Mouse (Mus musculus) left cerebral cortex, adult 2 months (tissue): ENCODE data around the gene Mindy4. TPM values are rescaled to one million over a fixed set of nuclear protein-coding genes. Genes with fewer than 3 reads are reported as not detected.

ENCODE experiments used
- DNase-seq, 2 experiments: peaks; one replicate each; pipeline ENCODE4 v3.0.0; 2021 to 2022; ENCODE audit warnings: low spot score in 2 of 2, mixed read lengths in 1 of 2; ENCODE audit errors: extremely low spot score in 1 of 2
- H3K27ac ChIP-seq: fragments of 200-600 bp; 2 replicates; pipeline ENCODE4 v1.8.1; 2022
- H3K4me3 ChIP-seq: fragments of 200-600 bp; 2 replicates; pipeline ENCODE4 v1.8.1; 2022
- CTCF ChIP-seq: fragments of 200-600 bp; IDR thresholded peaks from 2 replicates; pipeline ENCODE4 v1.8.1; 2022; ENCODE audit warnings: antibody characterized with exemption, mild to moderate bottlenecking, moderate library complexity
- intact Hi-C: fragments of 180-260 bp; cut with DNase I; formaldehyde crosslinking; loops from one replicate; pipeline ENCODE4 v1.15.1; 2025
- total RNA-seq, 2 experiments: library from RNA; stranded (reverse); gene quantifications; 2 replicates each; pipeline ENCODE4 v1.2.3; 2021

Gene Mindy4
- total RNA-seq, 2 experiments from 2014 or later: 10.2 to 11.0 TPM

DNA sequence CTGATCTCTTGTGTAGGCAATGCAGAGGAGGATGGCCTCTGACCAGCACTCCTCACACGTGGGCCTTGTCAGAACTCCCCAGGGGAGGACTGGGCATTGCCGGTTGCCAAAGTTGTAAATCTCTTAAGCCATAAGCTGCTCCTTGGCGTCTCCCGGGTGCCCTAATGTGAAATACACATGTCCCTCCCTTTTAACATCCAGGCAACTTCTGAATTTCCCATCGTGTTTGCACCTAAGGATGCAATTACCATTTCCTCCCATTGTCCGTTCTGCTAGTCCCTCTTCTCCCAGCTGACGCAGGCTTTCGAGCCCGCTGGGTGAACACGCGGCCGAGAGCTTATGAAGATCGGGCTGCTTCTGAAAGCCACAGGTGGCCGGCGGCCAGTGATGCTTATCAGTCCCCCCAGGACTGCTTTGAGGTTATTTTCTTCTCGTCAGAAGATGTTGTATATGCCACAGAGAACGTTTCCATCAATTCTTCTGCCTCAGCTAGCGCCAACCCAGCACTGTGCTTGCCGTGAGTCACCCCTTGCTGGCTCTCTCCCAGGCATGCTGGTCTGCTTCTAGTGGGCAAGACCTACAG lies 91.5 kb downstream of the Mindy4 start:
- no peak overlapping the region for H3K4me3 ChIP-seq
- TF ChIP-seq CTCF: no peak
- H3K27ac ChIP-seq: no peak overlapping the region
- intact Hi-C loops: no loop called here
- no peak for DNase-seq

DNA sequence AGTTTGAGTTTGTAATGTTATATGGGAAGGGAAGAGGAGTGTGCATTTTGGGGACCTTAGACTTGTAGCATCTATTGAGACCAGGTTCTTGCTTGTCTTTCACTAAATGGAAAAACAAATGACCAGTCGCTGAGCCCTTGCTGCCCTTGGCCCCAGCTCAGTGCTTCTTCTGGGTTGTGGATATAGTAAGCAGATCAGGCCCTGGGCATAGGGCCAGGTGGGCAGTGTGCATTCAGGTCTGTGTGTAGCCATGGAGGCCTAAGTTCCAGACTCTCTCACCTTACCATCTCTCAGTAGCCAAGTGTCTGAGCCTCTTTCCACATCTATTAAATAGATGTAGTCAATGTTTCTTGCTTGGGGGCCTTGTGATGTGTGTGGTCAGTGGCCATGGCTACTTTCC lies 92.1 kb downstream of the Mindy4 start:
- Histone ChIP-seq H3K27ac (no peak overlapping the region), H3K4me3 (no peak overlapping the region)
- no peak for TF ChIP-seq CTCF
- intact Hi-C loops: no loop called here
- DNase-seq: no peak

DNA sequence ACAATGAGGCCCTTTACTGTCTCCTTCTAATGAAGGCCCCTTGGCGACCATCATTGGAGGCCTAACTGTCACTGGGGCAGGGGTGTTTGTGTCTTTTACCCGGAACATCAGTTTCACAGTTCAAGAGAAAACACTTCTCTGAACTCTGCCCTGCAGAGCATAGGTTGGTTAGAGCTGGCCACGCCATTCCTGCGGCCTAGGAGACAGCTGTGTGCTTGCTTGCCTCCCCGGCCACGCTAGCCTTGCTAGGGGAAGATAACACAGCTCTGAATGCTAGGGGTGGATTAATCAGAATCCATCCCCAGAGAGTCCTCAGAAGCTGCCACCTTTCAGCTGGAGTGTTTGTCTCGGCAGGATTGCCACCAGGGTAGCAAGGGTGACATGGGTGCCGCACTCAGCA lies 96.3 kb downstream of the Mindy4 start:
- H3K27ac ChIP-seq: no peak overlapping the region
- DNase-seq: no peak
- no peak overlapping the region for H3K4me3 ChIP-seq
- intact Hi-C loops: no loop called here
- TF ChIP-seq CTCF: no peak

DNA sequence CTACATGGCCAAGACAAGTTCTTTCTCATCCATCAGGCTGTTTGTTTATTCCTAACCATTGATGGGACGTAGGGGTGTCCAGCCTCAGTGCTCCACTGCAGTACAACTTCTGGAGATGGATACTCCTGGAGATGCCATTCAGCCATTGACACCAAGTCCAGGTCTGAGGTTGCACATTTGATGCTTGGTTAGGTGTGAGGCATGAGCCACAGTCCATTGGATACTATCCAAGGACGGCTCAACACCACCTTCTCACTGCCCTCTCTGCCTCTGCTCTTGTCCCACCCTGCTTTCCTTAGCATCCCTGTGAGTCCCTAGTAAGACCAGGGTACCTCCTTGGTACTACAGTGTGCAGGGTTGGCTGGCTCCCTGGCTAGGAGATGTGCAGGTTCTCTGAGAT lies 96.7 kb downstream of the Mindy4 start:
- no peak for TF ChIP-seq CTCF
- intact Hi-C loops: no loop called here
- no peak overlapping the region for H3K4me3 ChIP-seq

DNA sequence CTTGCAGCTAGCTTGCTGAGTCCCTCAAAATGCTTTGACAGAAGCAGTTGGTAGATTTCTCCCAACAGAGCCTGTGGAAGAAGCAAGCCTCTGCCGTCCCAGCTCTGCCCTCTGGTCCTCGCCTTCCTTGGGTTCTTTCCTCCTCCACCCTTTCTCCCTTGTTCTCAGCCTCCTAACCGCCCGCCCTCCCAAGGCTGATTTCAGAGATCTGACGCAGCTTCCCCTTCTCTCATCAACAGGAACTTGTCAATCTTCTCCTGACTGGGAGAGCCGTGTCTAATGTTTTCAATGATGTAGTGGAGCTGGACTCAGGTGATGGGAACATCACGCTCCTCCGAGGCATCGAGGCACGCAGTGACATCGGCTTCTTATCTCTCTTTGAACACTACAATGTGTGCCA lies 97.5 kb downstream of the Mindy4 start:
- DNase-seq: no peak
- no peak overlapping the region for H3K4me3 ChIP-seq
- H3K27ac ChIP-seq: no peak overlapping the region
- TF ChIP-seq CTCF: no peak
- intact Hi-C loops: no loop called here

More for the DNA sequence above, 96.7 kb downstream of the Mindy4 start:
- no peak for DNase-seq
- H3K27ac ChIP-seq: no peak overlapping the region

DNA sequence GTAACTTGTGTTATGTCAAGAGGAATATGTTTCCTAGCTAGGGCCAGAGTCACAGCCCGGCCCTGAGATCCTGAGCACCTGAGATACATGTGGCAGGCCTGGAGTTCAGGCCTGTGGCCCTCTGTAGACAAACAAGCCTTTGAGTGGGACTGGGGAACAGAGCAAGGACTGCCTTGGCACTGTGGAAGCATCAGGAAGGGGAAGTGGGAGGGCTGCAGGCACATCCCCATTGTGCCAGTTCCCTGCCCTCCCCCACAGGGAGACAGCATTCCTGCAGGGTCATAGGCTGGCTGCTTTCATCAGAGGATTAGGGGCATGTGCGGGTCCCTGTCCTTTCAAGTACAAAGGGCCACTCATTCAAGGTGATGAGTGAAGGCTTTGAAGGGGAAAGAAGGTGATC lies 107.0 kb downstream of the Mindy4 start:
- no peak overlapping the region for H3K27ac ChIP-seq
- intact Hi-C loops: no loop called here
- DNase-seq: no peak
- no peak overlapping the region for H3K4me3 ChIP-seq
- no peak for TF ChIP-seq CTCF

DNA sequence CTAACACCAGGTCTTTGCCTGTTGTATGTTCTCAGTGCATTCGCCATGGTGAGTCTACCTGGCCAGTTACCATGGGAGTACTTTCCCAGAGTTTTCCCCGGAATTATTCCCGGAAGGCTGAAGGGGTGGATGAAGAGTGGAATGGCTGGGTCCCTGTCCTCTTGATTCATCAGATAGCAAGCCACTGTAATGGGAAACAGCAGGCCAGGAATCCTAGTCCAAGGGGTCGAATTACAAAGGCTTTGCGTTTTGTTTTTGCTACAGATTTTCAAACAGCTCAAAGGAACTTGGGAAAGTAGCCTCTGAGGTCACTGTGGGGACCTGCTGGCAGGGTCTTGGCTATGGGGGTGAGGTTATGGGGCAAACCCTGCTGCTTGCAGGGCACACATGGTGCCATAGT lies 108.8 kb downstream of the Mindy4 start:
- Histone ChIP-seq H3K4me3 (no peak overlapping the region), H3K27ac (no peak overlapping the region)
- DNase-seq: no peak
- intact Hi-C loops: no loop called here
- no peak for TF ChIP-seq CTCF

DNA sequence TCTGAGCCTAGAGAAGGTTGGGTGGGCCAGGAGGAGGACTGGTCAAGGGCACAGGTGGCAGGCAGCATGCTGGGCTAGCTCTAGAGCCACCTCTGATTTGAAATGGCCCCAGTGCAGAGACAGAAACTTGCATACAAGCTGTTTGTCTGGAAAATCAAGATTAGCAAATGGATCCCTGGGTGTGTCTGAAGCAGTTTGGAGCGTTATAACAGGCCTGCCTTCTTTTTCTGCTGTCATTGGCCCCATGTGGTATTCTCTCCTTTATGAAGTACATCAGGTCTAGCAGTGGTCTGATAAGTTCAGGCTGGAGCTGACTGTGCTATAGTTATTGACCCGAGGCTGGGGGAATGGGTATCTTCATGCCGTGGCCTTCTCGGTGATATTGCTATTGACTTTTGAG lies 110.7 kb downstream of the Mindy4 start:
- no peak for TF ChIP-seq CTCF
- no peak for DNase-seq
- H3K27ac ChIP-seq: no peak overlapping the region
- H3K4me3 ChIP-seq: no peak overlapping the region
- intact Hi-C loops: no loop called here

DNA sequence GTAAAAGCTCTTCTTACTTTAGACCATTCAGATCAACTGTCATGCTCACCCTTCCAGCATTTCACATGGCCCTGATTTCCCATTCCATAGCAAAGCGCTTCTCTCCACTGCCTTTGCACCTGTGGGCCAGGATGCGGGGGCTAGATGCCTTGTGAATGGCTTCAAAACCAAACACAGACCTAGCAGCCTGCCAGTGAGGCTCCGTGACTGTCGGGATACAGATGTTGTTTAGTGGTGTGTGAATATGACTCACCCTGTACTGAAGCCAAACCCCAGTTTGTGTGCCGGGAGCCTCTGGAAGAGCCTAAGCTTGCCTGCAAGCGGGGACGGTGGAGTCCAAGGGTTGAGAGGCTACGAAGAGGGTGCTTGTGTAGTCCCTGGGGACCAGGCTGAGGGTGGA lies 111.4 kb downstream of the Mindy4 start:
- no peak for TF ChIP-seq CTCF
- DNase-seq: peak; percentile 32 to 49
- intact Hi-C loops: no loop called here
- Histone ChIP-seq H3K4me3 (no peak overlapping the region), H3K27ac (no peak overlapping the region)

DNA sequence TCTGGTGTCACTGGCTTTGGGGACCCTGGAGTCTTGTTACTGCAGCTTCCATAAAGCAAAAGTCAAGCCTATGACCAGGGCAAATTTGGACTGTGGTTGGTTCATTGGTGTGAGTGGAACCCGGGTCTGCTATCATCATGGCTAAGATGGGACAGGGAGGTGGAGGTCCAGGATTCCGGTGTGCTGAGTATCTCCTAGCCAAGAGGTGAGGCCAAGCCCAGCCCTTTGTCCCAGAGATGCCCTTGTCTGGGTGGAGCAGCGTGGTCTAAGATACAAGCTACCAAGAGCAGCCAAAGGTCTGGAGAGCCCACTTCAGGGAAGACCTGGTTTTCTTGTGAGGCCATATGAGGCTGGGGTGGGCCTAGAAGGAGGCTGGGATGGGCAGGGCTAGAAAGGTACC lies 115.4 kb downstream of the Mindy4 start:
- no peak for DNase-seq
- no peak for TF ChIP-seq CTCF
- intact Hi-C loops: no loop called here
- no peak overlapping the region for H3K4me3 ChIP-seq
- no peak overlapping the region for H3K27ac ChIP-seq

DNA sequence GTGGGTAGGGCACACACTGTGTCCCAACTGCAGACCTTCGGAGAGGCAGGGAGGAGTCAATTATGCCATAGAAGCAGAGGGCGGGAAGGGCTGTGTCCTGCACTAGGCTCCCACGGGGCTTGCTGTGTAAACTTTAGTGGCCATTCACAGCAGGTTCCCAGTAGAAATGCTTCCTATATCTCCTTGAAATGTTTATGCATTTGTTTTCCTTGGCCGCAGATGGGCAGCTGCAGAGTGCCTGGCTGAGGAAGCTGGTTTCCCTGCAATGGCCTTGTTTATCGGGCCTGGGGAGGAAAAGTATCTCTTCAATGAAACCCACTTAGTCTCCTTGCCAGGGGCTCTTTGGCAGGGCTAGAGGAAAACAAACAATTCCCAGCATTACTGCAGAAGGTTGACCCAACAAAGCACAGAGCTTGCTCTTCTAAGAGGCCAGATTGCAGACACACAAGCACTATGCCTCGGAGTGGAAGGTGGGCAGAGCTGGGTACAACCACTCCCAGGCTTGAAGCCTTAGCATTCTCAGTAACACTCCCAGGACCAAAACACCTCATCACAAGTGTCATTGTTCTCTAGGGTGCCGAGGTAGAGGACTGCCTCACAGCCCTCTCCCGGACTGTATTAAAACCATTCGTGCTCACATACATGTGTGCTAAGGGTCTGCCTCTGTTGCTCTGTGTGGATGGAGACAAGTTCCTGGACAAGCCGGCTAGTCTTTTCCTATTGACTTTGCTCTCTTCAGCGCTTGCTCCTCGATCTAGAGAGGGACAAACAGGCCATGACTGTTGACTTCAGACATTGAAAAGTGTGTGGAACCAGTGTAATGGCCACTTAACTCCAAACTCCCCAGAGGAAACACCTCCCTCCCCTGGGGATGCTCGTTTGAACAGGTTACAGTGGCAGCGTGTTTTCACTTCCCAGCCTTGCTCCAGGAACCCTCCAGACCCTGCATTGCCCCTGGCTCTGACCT lies 116.7 kb downstream of the Mindy4 start:
- intact Hi-C loops: no loop called here
- no peak for TF ChIP-seq CTCF
- no peak for DNase-seq
- no peak overlapping the region for H3K4me3 ChIP-seq
- no peak overlapping the region for H3K27ac ChIP-seq

DNA sequence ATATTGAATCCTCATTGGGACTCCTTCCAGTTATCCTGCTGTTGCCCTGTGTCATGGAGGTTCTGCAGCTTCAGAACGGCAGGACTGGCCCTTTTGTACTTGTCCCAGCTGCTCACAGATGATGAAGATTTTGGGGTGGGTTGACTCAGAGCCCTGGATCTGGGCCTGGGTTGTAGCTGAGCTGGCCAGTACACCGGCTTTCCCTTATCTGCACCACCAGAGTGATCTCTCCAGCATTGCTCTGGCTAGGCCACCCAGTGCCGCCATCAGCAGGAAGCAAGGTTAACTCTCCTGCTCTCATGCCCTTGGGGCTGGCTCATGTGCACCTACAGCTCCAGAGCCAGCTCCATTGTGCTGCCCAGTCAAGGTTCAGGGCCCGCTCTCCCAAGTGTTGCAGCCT lies 117.7 kb downstream of the Mindy4 start:
- DNase-seq: no peak
- TF ChIP-seq CTCF: no peak
- no peak overlapping the region for H3K27ac ChIP-seq
- intact Hi-C loops: no loop called here
- no peak overlapping the region for H3K4me3 ChIP-seq

DNA sequence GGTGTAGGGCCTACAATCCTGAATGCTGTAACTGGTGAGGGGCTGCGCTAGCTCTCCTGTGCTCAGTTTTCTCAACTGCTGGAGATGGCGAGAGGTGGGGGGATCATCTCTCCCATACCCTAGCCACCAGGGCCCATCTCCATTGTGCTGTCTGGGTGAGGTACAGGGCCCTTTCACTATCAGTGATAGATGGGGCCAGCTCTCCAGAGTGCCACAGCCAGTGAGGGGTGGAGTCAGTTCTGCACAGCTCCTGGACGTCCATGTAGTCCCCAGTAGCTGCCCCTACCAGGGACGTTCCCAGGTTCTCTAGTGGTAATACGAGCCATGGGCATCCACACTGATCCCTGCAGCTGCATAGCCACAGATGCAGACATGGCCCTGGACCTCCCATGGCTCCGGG lies 118.3 kb downstream of the Mindy4 start:
- no peak overlapping the region for H3K27ac ChIP-seq
- no peak for DNase-seq
- no peak overlapping the region for H3K4me3 ChIP-seq
- intact Hi-C loops: no loop called here
- TF ChIP-seq CTCF: no peak
